Mouse (Mus musculus): ENCODE data around the gene Syn3.
"Not testable (repeated sequence)": the region's sequence is repeated elsewhere in the genome, so short reads cannot be mapped to it uniquely, and the experiment has no call there.

The Syn3 gene

DNA sequence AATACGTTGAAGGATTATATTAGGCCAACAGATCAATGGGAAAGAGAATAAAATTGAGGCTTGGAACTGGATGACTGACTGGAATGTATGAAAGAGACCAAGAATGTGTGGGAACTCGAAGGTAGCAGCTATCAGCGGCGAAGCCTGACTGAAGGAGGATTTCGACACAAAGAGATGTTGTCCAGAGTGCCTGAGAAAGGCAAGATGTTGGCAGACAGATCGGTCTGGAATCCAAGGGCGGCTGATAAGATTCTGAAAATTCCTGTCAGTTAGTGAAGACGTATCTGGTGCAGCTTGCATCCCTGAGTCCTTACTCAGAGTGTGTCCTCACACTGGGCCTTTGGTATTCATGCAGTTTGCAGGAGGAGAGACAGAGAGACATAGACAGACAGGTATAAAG, 81.9 kb downstream of the Syn3 start:
- DNase-seq, result no peak

DNA sequence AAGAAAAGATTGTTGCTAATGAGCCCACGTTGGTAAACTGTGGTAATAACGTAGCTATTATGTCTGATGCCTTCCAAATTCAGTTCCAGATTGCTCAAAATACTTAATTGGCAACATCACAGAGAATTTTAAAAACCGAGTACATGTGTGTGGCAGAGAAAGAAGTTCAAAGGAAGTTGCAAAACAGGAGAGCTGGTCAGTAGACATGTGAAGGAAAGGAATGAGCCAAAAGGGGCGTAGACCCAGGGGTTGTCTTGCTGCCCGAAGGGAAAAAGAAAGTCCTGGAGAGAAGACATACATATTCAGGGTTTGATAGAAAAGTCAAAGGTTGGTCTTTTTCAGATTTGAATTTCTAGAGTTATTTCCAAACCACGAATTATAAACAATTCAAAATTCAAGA, 87.8 kb downstream of the Syn3 start:
- no peak for DNase-seq

DNA sequence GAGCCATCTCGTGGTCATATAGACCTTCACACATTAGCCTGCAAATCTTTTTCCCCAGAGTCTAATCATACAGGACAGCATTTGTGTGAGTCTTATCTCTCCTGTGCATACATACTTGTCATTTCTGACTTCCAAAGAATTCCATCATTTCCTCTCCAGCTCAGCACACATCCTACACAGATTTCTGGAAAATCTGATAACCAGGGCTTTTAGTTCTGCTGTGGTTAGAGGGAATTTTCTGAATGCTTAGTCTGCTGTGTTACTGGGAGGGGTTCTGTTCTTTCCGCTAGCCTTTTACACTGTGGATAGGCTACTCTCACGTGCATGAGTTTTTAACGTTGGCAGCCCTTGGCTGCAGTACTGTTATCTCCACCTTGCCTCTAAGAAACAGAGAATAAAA, 91.7 kb downstream of the Syn3 start:
- DNase-seq, result no peak

DNA sequence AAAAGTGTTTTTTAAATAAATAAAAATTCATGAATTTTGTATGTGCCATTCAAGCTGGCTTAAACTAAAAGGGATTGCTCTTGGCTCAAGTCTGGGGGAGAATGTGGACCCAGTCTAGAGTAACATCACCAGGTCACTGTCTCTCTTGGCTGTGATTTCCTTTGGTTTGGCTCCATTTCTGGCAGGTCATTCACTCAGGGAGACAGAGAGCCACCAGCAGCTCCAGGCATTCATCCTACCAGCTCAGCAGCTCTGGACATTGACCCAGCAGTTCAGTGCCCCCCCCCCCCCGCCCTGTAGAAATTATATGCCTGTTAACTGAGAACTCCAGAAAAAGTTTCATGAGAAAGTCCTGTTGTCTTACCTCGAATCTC, 100.4 kb downstream of the Syn3 start:
- DNase-seq, result no peak

DNA sequence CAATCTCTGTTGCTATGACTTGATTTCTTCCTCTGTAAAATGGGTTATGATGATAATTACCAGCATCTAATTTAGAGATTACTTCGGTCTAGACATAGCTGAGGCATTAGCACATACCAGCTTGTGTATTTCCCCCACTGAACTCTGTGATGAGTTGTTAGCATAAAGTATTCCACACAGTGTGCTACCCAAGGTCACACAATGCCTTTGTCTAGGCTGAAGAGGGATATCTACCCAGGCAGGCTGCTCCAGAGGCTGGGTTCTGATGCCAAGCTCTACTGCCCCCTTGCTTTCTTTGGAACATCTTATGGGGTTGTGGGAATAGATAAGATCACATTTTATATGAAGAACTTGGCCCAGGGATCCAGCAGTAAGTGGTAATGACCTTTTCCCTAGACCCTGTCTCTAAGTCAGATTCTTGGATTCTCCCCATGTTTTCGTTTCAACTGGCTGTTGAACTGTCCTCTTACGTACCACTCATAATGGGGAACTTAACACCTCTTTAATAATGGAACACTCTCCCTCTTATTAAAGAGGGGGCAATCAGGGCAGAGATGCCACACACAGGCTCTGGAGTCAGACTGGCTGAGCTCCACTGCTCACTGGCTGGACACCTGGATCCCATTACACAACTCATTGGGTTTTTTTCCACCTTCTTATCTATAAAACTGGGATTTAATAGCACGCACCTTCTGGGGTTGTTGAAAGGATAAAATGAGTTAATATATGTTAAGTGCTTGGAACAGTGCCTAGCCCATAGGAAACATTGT, 100.9 kb downstream of the Syn3 start:
- no peak for DNase-seq

DNA sequence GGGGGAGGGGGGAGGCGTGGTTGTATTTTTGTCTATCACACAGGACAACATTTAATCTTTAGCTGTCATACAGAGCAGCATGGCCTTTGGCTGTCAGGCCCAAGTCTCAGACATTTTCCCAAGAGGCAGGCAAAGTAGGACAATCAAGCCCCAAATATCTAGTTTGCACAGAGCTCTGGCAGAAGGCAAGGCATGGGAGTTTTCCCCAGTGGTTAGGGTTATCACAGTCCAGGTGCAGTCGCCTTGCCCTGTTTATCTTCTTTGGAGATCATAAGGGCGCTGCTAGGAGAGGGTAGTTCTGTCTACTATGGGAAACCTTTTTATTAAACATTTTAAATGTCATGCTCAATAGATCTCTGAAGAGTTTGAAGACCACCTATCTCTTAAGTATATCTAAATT, 106.3 kb downstream of the Syn3 start:
- DNase-seq, result no peak

DNA sequence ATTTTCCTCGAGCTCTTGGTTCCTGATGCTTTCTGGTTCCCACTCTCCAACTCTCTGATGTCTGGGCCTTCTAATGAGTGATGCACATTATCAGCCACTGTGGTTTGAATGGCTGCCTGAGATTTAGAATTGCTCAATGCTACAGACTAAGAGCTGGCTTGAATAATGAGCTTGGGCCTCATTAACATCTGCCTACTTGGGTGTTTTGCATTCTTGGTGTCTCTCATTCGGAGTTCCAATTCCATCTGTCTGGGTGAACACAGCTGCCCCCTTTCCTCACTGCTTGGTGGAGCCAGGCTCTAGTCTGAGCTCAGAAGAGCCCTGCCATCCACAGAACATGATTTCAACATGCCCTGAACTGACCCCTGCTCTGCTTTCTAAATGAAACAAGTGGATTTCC, 108.8 kb downstream of the Syn3 start:
- no peak for DNase-seq

DNA sequence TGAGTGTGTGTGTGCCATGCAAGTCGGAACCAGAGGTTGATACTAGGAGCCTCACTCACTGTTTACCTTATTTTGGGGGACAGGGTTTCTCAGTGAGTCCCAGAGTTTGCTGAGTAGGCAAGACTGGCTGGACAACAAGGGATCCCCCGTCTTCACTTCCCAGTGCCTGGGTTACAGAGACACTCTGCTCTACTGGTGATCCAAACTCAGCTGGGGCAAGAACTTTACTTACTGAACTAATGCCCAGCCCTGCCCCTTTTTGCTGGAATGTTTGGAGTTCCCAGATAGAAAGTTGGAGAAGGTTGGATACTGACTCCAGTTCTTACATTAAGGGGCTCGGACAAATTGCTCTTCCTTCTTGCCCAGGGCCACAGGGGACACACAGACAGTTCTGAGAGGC, 109.3 kb downstream of the Syn3 start:
- no peak for DNase-seq

DNA sequence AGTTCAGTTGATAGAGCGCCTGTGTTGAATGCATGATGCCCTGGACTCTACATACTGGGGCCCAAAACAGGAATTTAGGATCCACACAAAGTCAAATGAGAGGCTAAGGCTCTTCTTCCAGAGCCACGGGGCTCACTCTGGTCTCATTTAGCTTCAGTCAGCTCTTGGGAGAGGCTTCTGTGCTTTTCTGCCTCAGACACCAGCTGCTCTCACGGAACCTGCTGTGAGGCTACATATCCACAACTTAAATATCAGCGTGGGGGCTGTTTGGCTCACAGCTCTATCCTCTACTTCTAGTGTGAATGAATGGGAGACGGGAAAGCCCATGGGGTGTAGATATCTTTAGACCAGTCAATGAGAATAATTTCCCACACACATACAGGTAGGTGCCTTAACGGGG, 109.9 kb downstream of the Syn3 start:
- DNase-seq, result no peak

DNA sequence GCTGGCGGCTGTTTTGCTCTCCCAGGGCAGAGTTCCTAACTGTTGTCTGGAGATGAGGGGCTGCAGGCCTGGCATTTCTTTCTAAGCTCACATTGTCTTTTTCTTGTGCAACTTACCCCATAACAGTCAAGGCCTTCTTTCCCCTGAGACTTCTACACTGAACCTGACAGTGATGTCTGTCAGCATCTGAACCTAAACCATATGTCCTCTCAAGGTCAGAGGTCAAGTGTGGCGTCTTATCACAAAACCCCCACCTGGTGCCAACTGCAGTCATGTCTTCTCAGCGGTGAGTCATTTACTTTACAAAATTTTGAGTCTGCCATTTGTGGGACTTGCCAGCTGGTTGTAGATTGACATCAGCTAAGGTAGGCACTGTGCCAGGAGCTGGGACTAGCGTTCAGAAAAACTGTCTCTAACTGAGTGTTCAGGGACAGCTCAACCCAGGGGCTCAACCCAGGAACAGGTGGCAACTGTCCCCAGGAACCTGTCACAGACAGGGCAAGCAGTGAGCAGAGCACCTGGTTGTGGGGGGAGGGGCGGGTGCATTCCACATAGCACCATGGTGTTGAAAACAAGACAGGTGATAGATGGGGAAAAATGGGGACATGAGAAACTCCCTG, 110.8 kb downstream of the Syn3 start:
- DNase-seq, result peak; percentile 55

DNA sequence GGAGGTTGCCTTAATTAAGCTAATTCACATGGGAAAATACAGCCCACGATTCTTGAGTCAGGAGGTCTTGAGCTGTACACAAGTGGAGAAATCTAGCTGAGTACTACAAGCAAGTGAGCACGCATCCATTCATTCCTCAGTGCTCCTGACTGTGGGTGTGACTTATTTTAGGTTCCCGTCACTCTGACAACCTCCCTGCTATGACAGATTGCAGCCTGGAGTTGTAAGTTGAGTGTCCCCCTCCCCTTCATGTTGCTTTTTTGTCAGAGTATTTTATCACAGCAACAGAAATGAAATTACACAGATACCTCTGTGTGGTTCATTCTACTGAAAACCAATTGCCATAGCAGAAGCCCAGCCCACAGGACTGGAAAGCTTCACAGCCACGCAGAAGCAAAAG, 112.5 kb downstream of the Syn3 start:
- DNase-seq, result no peak

DNA sequence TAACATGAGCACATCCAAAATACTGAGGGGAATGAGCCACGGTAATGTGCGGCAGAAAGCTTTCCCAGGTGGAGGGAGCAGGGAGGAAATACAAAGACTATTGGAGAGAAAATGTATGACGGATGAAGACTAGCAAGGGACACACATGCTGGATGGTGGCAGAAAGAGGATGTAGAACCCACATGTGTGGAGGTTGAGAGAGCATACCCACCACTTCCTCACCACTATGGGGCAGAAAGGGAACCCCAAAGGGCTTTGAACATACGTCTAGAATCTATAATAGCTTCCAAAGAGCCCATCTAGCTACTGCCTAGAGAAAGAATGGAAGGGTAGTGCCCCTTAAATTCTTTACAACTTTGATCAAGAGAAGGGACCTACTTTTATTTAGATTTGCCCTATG, 113.0 kb downstream of the Syn3 start:
- no peak for DNase-seq

DNA sequence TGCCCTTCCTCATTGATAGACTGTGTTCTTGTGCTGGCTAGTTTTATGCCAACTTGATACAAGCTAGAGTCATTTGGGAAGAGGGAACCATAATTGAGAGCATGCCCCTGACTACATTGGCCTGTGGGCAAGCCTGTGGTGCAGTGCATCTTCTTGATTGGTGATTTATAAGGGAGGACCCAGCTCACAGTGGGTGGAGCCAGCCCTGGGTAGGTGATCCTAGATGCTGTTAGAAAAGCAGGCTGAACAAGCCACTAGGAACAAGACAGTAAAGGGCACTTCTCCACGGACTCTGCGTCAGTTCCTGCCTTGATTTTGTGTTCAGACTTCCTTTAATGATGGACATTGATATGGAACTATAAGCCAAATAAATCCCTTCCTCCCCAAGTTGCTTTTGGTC, 114.0 kb downstream of the Syn3 start:
- no peak for DNase-seq

DNA sequence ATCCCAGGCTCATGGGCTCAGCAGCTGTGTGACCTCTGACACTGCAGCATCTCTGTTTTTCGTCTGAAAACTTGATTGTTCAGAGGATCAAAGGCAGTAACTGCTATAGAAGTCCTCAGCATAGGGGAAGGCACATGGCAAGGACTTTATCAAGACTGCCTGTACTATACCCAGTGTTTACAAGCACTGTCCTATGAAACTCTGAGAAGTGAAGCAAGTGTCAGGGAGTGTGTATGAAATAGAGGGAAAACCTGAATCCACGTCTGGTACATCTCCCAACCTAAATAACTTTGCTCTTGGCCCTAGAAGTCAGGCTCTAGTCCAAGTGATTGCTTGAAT, 116.8 kb downstream of the Syn3 start:
- DNase-seq, result no peak

DNA sequence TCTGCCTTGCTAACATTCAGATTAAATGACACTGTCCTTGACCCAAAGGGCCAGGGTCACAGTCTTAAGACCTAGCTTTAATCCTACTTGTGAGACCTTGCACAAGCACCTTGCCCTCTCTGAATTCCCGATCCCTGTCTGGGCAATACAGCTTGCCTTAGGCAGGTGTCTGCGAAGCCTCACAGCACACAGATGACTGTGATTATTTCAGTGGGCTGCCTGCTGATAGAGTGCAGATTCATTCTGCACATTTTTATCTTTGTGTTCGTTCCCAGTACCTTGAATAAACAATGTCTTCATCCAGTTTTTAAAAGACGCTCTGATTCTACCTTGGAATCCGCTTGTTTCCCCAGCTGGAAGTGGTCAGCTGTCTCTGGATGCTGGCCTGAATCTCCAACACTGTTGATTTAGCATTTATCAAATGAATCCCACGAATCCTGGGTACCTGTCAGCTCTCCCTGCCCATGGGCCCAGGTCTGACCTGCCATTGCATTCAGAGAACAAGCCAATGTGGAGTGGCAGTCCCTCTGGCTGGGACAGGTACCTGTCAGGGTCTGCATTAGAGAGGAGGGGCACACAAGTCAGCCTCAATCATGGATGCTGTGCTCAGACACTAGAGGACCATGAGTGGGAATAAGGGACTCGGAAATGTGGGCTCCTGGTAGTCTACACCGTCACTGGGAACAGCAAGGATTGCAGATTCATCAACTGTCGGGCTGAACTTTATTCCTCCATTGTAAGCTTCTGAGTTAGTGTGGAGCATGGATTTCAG, 117.4 kb downstream of the Syn3 start:
- no peak for DNase-seq

DNA sequence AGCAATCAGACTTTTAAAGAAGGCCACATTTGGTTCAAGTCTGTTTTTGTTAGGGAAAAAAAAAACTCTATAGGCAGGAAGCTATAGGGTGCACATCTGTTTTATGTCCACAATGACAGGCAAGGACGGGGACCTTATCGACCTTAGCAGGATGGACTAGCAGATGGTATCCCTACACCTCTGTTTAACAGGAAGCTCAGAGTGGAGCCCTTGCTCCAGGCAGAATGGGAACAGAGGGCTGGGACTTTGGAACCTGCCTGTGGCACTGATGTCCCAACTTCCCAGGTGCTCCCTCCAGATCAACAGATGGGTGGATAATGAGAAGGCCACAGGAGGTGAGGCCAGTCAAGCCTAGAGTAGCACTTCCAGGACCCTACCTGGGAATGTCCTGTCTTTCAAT, 118.1 kb downstream of the Syn3 start:
- DNase-seq, result no peak

DNA sequence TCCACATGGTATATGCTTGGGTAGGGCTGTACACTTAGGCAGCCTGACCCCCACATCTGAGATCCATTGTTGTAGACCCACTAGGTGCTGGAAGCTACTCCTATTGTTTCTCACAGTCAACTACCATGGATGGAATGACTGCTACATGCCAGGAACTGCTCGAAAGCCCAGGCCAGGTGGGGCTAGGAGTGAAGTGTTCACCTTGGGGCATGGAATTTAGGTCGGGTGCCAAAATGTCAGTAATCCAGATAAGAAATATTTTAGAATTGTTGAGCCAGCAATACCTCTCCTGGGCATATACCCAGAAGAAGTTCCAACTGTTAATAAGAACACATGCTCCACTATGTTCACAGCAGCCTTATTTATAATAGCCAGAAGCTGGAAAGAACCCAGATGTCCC, 119.9 kb downstream of the Syn3 start:
- not testable (repeated sequence) for DNase-seq

DNA sequence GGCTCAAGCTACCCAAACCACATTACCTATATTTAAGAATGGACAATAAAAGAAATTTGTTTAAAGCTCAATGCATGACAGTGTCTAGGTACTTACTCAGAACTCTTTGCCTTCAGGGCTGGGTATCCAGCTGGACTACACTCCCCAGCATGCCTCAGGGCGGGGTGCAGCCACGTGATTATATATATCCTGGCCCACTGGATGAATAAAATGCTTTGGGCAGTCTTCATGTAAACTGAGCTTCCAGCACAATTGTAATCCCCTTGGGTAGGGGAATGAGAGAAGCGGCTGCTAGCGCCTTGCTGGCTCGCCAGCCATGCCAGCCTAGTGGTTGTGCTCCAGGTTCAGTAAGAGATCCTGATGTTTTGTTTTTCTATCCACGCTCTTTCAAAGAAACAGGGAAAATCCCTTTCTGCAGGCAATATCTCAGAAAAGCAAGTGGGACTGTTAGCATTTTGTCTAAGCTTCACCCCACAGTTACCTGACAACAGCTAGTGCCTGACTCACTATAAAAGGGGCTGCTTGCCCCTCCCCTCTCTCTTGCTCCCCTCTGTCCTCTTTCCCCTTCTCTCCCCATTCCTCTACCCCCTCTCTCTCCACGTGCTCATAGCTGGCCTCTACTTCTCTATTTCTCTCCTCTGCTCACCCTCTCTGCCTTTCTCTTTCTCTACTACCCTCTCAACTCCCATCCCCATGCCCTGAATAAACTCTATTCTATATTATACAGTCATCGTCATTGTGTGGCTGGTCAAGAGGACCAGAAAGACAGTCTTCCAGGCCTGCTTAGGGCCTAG, 122.1 kb downstream of the Syn3 start:
- DNase-seq, result no peak

DNA sequence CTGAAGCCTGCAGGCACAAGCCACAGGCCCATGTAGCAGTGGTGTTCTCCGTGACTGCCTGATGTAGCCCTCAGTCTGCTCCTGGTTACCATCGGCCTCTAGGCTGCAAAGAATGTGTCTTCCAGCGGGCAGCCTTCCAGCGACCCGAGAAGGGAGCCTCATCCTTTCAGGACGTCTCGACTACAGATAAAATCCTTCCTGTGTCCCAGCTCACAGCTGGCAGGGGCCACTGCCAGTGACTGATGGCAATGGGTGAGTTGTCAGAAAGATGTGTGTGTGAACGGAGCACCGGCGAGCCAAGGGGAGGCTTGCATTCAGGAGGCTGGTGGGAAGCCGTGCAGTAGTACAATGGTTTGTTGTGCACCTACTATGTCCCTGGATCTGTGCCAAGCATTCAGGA, 122.8 kb downstream of the Syn3 start:
- DNase-seq, result no peak

DNA sequence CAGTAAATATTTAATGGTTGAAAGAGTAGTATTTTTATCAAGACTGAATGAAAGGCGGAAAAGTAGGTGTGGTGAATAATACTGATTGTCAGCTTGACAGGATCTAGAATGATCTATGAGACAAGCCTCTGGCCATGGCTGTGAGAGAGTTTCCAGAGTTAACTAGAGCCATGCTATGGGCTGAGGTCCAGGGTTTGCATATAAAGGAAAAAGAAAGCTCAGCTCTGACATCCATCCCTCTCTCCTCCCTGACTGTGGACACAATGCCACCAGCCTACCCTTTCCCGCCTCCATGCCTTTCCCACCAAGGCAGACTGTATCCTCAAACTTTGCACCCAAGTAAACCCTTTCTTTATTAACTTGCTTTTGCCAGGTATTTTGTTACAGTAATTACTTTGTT, 124.6 kb downstream of the Syn3 start:
- DNase-seq, result no peak

DNA sequence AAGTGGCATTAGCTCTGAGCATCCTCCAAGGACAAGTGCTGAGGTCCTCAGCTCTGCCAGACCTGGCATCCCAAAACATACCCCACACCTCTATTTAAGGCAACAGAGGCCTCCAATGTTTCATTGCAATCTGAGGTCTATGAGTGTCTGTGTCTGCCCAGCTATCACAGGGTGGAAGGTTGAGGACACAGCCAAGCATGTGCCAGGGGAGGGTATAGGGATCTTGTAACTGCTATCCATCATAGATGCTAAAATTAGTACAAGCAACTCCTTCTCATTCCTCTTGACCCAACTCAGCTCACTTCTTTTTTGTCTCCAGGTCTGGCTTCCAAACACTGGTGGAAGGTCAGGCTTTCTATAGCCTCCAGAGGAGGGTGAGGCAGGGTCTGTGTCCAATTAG, 127.1 kb downstream of the Syn3 start:
- no peak for DNase-seq

DNA sequence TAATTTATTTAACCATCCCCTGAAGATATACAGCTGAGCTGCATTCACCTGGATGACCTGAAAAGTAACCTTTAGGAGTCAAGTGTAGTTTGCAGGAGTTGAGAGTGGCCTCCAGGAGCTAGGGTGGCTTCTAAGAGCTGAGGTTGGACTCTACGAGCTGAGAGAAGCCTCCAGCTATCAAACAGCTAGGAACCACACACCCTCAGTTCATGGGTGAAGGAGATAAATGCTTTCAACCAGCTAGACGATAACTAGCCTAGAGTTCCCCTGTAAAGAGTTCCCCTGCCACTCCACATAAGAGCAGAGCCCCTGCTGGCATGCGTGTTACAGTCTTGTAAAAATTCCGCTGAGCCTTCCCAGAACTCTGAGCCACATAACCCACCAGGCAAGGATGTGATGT, 129.3 kb downstream of the Syn3 start:
- DNase-seq, result no peak

DNA sequence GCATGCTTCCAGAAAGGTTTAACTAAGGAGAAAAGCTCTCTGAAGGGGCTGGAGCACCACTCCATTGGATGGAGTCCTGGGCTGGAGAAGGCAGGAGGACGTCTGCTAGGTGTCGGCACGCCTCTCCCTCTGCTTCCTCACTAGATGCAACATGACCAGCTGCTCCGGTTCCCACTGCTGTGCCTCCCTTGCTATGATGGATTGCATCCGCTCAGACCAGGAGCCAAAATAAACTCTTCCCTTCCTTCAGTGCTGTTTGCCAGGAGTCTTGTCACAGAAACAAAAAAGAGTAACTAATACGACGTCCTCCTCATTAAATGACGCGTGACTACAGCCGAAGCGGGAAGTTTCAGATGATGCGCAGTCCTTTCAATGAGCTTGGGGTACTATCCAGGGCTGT, 129.9 kb downstream of the Syn3 start:
- no peak for DNase-seq

DNA sequence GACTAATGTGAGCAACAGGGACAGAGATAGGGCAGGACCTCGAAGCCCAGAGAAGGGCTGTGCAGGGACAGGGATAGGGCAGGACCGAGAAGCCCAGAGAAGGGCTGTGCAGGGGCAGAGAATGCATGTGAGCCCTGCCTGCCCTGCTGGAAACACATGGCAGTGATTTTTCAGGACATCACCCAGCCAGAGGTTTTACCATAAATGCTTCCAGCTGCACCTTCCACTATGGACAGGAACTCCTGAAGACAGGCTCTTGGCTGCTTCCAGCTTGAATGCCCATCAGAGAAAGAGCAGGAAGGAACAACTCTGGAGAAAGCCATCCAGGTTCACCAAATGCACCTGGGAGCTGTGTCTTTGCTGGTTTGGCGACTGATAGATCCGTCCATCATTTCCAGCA, 131.3 kb downstream of the Syn3 start:
- DNase-seq, result no peak

Data from cerebellum, adult 8-10 months (tissue).